Mouse (Mus musculus): ENCODE results near the gene Arl11.
A peak's percentile ranks its signal among the peaks of the same experiment; 100 is the strongest.
"Not testable (repeated sequence)": the region's sequence is repeated elsewhere in the genome, so short reads cannot be mapped to it uniquely, and the experiment has no call there.

Arl11 gene

DNA sequence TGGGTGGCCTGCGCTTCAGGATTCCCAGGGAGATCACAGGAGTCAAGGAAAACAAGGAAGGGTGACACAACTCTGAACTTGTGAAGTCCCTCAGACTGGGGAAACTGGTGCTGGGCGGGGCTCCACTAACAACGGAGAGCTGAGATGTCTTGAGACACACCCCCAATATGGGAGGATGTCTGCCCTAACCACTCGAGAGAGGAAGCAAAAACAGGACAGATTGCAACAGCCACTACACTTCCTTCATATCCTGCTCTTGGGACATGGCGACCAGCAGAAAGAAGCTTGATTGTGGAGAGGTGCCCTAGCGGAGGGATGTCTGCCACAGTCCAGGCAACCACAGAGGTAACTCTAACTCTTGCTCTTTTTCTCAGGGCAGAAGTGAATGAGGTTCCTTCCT is at the start of gene Arl11:
Gene Arl11 (plus strand): TSS at position 161 of the 400 bp plus-strand sequence.
- DNase-seq (ENCODE audit: low spot score in 2 of 2), result no peak

DNA sequence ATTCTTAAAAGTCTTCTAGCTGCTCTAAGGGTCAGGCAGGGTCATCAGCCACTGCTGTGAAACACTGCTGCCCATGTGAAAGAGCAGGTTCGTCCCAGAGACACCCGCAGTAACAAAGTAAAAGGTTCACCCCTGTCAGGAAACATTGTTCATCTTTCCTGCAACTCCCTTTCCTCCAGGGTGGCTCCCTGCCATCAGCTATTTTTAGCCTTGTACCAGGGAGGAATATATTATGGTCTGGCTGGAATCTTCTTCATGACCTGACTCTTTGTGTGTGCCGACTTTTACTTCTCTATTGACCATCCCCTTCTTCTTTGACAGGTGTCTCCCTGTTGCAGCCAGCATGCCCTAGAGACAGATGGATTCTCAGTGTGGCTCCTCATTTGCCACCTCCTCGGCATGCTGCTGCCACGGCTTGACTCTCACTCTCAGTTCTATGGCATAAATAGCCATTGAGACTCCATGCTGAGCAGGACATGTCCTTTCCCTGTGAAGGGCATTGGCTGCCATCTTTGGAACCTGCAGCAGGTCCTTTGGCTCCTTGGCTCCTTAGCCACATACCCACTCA is 41.6 kb upstream of the Arl11 start:
- DNase-seq (ENCODE audit: low spot score in 2 of 2), result no peak

DNA sequence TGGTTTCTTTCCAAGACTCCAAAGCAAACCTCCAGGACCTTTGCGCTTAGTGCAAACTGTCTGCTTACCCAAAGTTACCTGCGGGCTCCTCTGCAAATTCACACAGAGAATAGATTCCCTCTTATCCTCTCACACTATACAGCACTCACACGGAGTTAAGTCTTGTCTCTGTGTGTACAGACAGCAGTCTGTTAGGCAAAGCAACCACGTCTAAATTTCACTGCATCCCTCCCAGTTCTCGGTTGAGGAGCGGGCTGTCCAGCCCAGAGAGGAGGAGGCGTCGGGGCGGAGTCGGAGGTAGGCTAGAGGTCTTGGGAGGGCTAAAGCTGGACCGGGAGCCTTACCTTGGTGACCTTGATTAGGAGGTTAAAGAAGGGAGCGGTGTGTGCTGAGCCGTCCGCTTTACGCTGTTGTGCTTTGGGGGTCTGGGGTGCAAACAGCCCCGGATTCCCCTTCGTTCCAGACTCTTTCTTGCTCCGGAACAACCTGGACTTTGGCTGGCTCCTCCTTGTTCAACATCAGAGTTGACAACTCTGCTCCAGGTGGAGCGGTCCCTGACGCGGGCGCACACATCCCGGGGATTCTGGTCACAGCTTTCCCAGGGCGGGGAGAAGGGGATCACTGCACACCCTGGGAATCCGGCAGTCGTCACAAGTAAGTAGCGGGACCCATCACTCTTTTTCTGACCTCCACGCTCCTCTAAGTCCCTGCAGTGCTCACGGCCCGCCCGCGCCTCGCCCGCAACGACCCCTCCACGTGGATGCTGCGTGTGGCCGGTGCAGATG is 34.9 kb upstream of the Arl11 start:
- no peak for DNase-seq (ENCODE audit: low spot score in 2 of 2)

DNA sequence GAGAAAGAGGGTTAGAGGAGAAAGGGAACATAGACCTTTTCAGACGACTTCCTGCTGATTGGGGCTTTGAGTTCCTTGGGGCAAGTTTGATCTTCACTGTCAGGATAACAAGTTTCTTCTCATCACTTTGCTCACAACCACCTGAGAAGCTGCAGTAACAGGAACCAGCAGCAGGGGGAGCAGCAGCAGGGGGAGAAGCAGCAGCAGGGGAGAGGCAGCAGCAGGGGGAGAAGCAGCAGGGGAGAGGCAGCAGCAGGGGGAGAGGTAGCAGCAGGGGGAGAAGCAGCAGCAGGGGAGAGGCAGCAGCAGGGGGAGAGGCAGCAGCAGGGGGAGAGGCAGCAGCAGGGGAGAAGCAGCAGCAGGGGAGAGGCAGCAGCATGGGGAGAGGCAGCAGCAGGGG is 32.3 kb upstream of the Arl11 start:
- peak in 1 of 2 experiments; percentile 24 for DNase-seq (ENCODE audit: low spot score in 2 of 2)

DNA sequence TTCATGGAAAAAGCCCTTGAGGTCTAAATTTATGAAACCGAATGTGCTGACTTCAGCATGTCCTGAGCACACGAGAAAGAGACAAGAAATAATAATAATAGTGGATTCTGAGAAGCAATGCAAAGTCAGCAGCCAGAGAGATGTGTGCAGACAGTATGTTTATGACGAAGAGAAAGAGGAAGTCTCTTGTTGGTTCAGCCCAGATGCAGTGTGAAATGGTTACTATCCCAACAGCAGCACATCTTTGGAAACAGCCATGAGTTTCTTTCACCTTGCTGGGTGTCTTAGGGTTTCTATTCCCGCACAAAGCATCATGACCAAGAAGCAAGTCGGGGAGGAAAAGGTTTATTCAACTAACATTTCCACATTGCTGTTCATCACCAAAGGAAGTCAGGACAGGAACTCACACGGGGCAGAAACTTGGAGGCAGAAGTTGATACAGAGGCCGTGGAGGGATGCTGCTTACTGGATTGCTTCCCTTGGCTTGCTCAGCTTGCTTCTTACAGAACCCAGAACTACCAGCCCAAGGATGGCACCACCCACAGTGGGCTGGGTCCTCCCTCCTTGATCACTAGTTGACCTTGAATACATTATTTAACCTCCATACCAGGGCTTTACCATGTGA is 30.8 kb upstream of the Arl11 start:
- no peak for DNase-seq (ENCODE audit: low spot score in 2 of 2)

DNA sequence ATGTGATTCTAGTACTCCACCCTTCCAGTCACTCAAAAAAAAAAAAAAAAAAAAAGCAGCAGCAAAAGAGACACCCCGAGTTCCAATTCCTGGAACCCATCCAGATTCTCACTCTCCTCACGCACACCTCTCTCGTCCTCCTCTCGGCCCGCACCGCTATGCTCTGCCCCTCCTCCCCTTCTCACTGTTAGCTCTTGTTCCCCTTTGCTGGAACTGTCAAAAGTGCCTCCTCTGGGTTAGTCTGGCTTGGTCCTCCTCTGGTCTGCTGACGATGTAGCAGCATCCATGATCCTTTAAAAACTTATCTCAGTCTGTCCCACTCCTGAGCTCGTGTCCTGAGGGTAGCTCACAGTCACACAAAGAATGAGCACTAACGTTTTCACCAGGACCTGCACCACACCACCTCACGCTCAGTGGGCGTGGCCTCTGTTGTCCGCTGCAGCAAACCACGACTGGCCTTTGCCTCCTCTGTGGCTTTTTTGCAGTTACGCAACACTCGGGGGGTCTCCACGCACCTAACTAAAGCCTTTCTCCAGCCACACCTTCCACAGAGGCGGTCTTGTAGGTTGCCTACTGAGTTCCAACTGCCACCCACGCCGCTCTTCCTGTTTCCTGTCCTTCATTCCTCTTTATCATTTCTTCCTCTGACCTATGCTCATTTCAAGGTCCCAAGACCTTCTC is 20.8 kb upstream of the Arl11 start:
- no peak for DNase-seq (ENCODE audit: low spot score in 2 of 2)

DNA sequence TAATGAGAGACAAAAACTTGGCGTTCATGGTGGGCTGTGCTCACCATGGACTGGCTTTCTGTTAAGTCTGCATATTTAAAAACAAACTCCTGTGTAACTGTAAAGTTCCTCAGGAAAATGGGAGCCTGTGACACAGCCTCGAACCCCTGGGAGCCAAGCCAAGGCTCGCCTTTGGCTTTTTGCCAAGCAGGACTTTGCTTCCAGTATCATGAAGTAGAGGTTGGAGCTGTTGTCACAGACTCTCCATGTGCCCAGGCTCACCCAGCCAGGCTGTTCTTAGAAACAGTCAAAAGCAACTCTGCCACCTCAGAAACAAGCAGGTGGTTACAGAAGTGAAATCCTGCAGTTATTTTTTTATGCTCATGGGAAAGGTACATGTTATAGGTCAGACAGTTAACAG is 18.9 kb upstream of the Arl11 start:
- no peak for DNase-seq (ENCODE audit: low spot score in 2 of 2)

DNA sequence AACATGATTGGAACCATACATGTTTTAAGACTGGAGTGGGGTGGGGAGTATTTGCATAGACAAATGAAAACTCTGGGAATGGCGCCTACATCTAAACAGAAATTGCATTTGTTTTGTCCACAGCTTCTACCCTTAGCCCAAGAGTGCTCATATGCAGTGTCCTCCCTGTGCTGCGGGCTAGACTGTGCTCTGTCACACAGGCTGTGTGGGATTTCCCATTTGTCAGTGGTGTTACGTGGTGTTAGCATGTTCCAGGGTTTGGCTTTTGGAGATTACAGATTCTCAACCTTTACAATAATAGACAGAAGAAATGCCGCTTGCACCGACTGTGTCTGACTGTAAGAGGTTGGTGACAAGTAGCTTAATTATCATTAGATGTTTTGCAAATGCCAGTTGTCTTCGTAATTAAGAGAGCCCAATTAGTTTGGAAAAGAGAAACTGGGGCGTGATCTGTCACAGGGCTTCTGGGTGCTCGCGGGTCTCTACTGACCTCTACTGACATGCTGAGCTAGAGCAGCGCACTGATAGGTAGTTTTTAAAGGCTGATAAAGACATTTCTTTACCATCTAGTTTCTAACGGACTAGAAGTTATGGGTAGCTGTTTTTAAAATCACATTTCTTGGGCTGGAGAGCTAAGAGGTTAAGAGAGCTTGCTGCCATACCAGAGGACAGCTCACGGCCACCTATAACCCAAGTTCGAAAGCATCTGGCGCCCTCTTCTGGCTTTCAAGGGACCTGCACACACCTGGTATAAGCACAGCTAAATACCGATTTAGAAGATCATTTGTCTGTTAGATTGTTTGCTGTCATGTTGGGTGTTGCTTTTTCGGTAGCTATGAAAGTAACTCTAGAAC is 15.4 kb upstream of the Arl11 start:
- peak in 1 of 2 experiments; percentile 69 for DNase-seq (ENCODE audit: low spot score in 2 of 2)

DNA sequence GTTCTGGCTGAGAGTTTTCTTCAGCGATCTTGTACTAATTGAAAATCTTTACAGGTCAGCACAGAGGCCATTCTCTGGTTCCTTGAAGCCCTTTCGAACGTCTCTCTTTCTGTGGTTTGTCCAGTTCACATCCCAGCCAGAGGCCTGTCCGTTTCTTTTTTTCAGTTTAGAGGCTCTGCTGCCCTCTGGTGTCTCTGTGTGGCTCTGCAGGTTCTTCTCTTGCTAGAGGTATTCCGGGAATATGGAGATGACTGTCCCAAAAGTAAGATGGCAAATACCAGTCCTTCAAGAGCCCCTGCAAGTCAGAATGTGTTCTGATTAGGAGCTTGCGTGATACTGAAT is 14.8 kb upstream of the Arl11 start:
- peak in 1 of 2 experiments; percentile 52 for DNase-seq (ENCODE audit: low spot score in 2 of 2)

DNA sequence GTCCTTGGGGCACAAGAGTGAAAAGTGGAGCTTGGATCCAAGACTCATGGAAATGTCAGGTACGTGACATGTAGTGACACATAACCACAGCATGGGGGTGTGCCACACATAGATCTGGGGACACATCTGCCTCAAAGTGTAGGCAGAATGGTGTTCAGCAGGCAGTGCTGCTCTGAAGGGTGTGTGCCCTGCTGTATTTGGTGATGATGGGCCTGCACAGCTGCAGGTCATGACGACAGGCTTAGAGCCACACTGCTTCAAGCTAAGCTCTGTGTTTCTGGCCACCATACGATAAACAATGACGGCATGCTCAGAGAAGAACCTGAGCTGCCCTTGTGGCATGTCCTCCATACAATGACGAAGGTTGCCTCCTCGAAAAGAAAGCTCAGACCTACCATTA is 9.7 kb upstream of the Arl11 start:
- DNase-seq (ENCODE audit: low spot score in 2 of 2), result no peak

DNA sequence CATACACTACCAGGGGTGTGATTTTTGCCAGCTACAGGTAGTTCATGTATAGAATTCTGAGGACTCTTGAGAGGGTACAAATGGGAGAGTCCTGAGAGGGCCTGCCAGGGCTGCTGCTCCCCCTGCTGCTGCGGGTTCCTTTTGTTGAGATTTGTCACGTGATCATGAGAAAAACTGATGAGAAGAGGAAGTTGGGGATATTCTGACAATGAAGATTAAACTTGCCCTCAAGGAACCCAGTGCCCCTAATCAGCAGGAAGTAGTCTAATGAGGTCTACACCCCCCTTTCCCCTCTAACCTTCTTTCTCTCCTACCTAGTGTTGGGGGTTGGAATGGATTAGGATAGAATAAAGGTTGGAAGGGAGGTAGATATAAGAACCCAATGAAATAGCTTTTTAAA is 8.2 kb upstream of the Arl11 start:
- no peak for DNase-seq (ENCODE audit: low spot score in 2 of 2)

DNA sequence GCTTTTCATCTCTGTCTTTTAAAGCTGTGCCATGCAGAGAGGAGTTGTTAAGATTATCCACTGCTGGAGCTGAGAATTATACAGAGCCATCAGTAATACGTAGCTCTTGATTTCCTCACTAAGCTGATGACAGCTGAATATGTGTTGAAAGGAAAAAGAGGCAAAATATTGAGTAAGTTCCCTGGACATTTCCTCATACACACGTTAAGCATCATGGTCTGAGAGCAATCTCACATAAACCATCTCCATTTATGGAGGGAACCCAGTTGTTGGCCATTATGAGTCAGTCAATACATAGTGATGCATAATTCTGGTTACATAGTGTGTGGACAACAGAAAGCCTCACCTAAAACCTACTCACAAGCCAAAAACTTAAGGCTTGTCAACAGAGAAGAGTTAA is 7.1 kb upstream of the Arl11 start:
- no peak for DNase-seq (ENCODE audit: low spot score in 2 of 2)

DNA sequence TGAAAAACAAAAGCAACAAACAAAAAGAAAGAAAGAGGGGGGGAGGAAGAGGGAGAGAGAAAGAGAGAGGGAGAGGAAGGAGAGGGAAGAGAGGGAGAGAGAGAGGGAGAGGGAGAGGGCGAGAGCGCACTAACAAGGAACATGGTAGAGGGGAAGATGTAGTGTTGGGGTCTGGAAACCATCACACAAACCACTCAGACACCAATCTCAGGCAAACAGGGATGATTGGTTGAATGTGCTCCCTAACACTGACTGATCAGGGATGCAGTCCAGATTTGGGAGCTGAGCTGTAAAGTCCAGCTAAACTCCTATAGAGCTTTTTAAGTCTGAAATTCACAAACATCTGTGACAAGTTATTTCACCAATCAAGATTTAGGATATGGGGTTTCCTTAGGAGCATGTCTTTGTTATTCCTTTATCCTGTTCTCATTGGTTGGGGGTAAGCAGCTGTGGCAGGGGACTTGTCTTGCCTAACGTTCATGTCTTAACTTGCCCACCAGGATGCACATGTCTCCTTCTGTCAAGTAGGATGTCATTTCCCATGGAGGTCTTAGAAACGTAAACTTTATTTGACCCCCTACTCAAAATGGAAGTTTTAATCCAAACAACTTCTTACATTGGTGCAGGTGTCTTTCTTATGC is 5.5 kb upstream of the Arl11 start:
- DNase-seq (ENCODE audit: low spot score in 2 of 2), result no peak

DNA sequence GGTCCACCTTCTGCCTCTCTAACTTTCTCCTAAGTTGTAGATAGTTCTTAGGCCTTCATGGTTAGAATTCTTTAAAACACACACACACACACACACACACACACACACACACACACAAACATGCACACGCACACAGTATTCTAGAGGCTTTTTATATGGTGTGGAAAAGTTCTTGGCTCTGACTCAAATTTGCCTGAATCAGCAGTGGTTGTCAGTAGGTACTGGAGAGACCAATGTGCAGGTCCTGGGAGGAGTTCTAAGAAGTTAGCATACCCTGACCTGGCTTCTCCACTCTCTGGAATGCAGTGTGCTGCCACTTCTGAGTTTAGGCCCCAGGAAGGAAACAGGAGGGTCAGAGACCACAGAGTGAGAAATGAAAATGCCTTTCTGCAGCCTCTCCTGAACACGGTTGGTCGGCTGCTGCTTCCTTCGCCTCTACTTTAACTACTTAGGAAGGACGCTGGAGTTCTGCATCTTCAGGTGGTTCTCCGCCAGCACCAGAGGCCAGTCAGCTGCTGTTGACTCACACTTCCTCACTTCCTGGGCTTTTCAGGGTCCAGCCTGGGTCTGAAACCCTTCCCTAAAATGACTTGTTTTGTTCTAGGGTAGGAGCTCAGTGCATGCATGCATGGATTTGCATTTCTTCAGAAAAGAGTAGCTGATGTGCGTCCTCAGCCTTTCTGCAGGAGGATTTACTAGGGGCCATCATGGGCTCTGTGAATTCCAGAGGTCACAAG is 651 bp downstream of the Arl11 start:
- DNase-seq (ENCODE audit: low spot score in 2 of 2), result no peak

DNA sequence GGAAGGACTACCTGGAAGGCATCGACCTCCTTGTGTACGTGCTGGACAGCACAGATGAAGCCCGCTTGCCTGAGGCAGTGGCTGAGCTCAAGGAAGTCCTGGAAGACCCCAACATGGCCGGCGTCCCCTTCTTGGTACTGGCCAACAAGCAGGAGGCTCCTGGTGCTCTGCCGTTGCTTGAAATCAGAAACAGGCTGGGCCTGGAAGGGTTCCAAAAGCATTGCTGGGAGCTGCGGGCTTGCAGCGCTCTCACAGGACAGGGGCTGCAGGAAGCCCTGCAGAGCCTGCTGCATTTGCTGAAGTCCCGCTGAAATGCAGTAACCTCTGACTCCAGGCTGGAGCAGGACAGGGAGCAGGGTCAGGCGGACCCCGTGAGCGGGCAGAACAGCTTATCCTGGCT is 1.4 kb downstream of the Arl11 start:
- no peak for DNase-seq (ENCODE audit: low spot score in 2 of 2)

DNA sequence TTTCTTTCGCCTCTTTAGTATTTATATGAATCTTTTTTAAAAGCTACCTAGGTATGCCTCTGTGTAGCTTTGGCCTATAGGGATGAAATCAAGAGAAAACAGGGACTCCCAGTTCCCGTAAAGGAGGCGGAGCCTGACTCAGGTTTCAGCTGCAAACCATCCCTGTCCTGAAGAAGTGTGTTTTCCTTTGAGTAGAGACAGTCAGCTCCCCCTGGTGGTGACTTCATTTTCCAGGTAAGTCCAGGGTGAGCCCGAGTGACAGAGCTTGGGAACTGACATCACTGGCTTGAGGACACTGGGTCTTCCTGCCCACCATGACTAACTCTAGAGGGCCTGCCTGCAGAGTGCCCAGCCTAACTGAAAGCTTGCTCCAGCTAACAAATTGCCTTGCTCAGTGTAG is 7.3 kb downstream of the Arl11 start:
- DNase-seq (ENCODE audit: low spot score in 2 of 2), result peak in 1 of 2 experiments; percentile 66

DNA sequence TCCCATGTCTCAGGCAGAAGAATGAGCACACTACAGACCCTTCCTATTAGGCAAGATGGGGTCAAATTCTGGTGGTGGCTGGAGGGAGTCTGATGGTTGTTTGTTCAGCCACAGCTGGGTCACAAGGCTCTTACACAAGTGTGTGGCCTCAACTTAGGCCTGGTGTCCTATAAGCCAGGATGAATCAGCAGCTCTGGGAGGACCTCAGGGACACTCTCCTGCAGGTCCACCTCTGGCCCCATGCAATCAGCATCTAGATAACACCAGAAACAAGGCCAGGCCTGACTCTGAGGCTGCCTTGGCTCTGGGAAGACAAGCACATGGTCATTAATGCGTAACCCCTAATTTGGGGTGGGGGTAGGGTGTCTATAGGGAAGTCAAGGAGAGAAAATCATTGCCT is 11.2 kb downstream of the Arl11 start:
- no peak for DNase-seq (ENCODE audit: low spot score in 2 of 2)

DNA sequence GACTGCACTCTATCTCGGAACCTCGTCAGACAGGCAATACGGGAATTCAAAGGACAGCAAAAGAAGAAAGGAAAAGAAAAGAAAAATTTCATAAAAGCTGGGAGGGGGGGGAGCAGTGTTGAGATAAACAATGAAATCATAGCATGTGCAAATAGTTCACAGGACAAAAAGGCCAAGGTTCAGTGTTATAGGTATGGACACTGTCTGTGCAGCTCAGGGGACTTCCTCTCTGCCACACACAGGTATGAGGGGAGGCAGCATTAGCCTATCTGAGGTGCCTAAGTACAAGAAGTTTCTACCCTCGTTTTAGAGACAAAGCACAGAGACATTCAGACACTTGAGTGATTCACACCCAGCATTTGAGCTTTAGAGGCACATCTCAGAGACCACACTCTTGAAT is 11.6 kb downstream of the Arl11 start:
- no peak for DNase-seq (ENCODE audit: low spot score in 2 of 2)

DNA sequence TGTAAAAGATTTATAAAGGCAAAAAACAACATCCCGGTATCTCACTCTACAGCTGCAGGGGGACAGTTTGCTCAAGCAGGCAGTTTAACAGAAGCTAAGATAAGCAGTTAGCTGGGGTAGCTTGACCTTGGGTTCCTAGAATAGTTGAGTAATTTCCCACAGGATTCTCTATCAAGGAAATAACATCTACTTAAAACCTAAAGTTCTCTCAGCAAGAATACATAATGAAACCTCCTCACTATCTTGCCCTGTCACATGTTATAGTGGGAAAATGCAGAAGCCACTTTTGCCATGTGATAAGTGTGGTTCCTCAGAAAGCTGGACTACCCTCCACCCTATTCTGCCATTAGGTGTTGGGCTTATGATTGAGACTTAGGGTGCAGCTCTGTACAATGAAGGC is 13.2 kb downstream of the Arl11 start:
- DNase-seq (ENCODE audit: low spot score in 2 of 2), result no peak

DNA sequence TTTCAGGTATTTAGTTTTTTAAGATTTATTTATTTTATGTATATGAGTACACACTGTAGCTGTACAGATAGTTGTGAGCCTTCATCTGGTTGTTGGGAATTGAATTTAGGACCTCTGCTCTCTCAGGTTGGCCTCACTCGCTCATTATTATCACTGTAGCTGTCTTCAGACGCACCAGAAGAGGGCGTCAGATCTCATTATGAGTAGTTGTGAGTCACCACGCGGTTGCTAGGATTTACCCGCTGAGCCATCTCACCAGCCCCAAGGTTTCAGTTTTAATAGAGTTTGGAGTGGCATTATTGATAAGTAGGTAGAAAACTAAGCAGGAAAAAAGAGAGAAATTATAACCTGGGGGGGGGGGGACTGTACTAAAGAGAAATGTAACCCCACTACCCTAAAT is 17.5 kb downstream of the Arl11 start:
- not testable (repeated sequence) for DNase-seq (ENCODE audit: low spot score in 2 of 2)
